Mouse (Mus musculus) megakaryocyte, adult 5-6 weeks (primary cell): ENCODE measurements around the gene Gpr85. TPM values are rescaled to one million over a fixed set of nuclear protein-coding genes. Genes with fewer than 3 reads are reported as not detected.
"Not testable (repeated sequence)": the region's sequence is repeated elsewhere in the genome, so short reads cannot be mapped to it uniquely, and the experiment has no call there.

Source experiments
- ATAC-seq: 2 replicates; pipeline ENCODE4 v1.8.0; 2016; ENCODE audit warnings: mild to moderate bottlenecking, inconsistent platforms; ENCODE audit not compliant: poor library complexity, severe bottlenecking
- total RNA-seq, 2 experiments: library from RNA; stranded (forward) in 1 of 2; stranded (reverse) in 1 of 2; fragments of 153-499, 151-499 nt in 1 of 2; fragments of 221-1000, 200-1000 nt in 1 of 2; gene quantifications; 2 replicates each; pipeline versions ENCODE4 v1.2.3 to v1.2.4; 2015 to 2017

Gene Gpr85
- total RNA-seq (2015) = 0.18 and 0.27 TPM in 2 replicates
- total RNA-seq (2017) = 0.28 TPM in 1 of 2 replicates, not detected in the other

- ATAC-seq = peak; percentile 47
Measured at GRCm38 (mm10) chr6:13839345-13840054, at the start of gene Gpr85. TSS of gene Gpr85 (minus strand) at chr6:13839942.

- ATAC-seq = no peak
Measured at GRCm38 (mm10) chr6:13884877-13885592, 45.3 kb upstream of the Gpr85 start.

GRCm38 (mm10) chr6:13882919-13883318 is 43.2 kb upstream of the Gpr85 start:
- no peak for ATAC-seq

- peak; percentile 59 for ATAC-seq
Measured at GRCm38 (mm10) chr6:13873959-13874358, 34.2 kb upstream of the Gpr85 start.

- no peak; the same call in 1 of the 2 replicates for ATAC-seq
Measured at GRCm38 (mm10) chr6:13872076-13872475, 32.3 kb upstream of the Gpr85 start.

- ATAC-seq = peak; percentile 36
Measured at GRCm38 (mm10) chr6:13871625-13871958, 31.9 kb upstream of the Gpr85 start.

- peak; percentile 93 for ATAC-seq
Measured at GRCm38 (mm10) chr6:13870919-13871624, 31.3 kb upstream of the Gpr85 start, which contains the start of gene 2610001J05Rik. TSS of gene 2610001J05Rik (minus strand) at chr6:13871518.

GRCm38 (mm10) chr6:13870289-13870741 is 30.6 kb upstream of the Gpr85 start:
- ATAC-seq = no peak

- ATAC-seq = no peak
Measured at GRCm38 (mm10) chr6:13860596-13860995, 20.9 kb upstream of the Gpr85 start.

GRCm38 (mm10) chr6:13859877-13860585 is 20.3 kb upstream of the Gpr85 start:
- ATAC-seq = peak; percentile 86

- ATAC-seq = no peak
Measured at GRCm38 (mm10) chr6:13854230-13854629, 14.5 kb upstream of the Gpr85 start.

- peak; percentile 96 for ATAC-seq
Measured at GRCm38 (mm10) chr6:13853244-13853643, 13.5 kb upstream of the Gpr85 start.

- ATAC-seq = not testable (repeated sequence)
Measured at GRCm38 (mm10) chr6:13846031-13846430, 6.3 kb upstream of the Gpr85 start.

GRCm38 (mm10) chr6:13838677-13839344 is 931 bp downstream of the Gpr85 start:
- peak; percentile 66 for ATAC-seq

- no peak for ATAC-seq
Measured at GRCm38 (mm10) chr6:13837916-13838676, 1.6 kb downstream of the Gpr85 start.

- ATAC-seq = peak; percentile 56
Measured at GRCm38 (mm10) chr6:13836967-13837570, 2.7 kb downstream of the Gpr85 start.

- ATAC-seq = no peak
Measured at GRCm38 (mm10) chr6:13835720-13836665, 3.7 kb downstream of the Gpr85 start.

GRCm38 (mm10) chr6:13832770-13833169 is 7.0 kb downstream of the Gpr85 start:
- no peak for ATAC-seq
